Mouse (Mus musculus) retina, embryonic 14.5 days (tissue): ENCODE measurements around the gene Jph2.

Experiments used
- DNase-seq: peaks from one replicate; pipeline ENCODE4 v3.0.0-alpha.2; 2015; ENCODE audit warnings: low spot score

The Jph2 gene

GRCm38 (mm10) chr2:163303037-163303436 lies 94.8 kb downstream of the Jph2 start:
- no peak for DNase-seq

- DNase-seq, result no peak
Measured at GRCm38 (mm10) chr2:163301641-163302040, 96.2 kb downstream of the Jph2 start.

- DNase-seq, result peak; percentile 50
Measured at GRCm38 (mm10) chr2:163300069-163301060, 97.4 kb downstream of the Jph2 start.

DNA sequence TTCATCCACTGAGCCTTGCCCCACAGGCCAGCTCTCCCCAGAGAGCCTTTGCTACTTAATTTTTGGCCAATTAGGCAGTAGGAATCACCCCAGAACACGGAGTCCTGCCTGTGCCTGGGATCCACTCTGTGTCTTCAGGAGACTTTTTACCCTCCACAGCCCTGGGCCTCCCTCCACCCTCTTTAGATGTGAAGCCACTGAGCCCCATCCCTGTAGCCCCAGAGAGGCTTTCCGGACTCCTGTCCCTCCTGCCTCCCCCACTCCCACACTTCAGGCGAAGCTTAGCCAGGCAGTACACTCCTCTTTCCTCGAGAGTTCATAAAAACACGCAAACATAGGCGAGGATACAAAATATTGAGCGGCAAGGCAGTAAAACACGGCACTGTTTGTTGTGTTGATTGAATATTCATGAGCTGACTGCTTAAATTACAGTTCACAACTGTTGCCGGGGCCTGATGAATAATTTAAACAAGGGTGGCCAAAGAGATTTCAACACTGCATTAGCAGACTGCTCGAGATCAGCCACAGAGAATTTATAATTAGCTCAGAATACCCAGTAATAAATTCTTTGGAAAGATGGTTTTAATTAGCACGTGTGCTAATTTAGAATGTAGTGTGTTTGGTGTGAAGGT lies 100.7 kb downstream of the Jph2 start:
- peak; percentile 41 for DNase-seq

DNA sequence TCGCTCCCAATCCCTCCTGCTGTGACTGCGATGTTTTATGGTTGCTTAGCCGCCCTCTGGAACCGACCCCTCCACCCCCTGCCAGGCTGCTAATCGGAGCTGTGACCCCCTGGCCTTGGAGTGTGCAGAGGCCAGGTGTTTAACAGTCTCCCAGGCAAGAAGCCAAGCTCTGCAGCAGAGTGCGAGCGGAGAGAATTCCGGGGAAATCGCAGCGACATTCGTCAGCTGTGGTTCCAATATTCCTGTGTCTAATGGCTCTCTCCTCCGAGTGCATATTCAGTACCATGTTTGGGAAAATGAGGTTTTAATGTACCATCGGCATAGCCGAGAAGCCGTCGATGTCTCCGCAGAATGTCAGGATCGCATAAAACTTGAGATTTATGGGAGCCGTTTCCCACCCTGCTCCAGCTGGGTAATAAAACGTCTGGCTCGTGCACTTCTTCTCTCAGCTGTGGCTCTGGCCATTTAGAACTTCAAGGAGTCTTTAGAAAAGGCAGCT lies 108.9 kb downstream of the Jph2 start:
- peak; percentile 36 for DNase-seq
